Mouse (Mus musculus) thymus, adult 2 months (tissue): ENCODE results near the gene Manea. TPM values are rescaled to one million over a fixed set of nuclear protein-coding genes. Genes with fewer than 3 reads are reported as not detected.
"Not testable (repeated sequence)": the region's sequence is repeated elsewhere in the genome, so short reads cannot be mapped to it uniquely, and the experiment has no call there.

Experiments used
- DNase-seq: peaks from one replicate; pipeline ENCODE4 v3.0.0; 2021
- H3K27ac ChIP-seq: fragments of 200-500 bp; 2 replicates; pipeline ENCODE4 v1.5.1; 2012; ENCODE audit warnings: low read length, control low read depth; ENCODE audit not compliant: control insufficient read depth, insufficient read depth
- H3K27me3 ChIP-seq: fragments of 200-500 bp; 2 replicates; pipeline ENCODE4 v1.6.1; 2012; ENCODE audit warnings: mild to moderate bottlenecking, low read length, moderate library complexity, mixed read lengths; ENCODE audit not compliant: control insufficient read depth, insufficient read depth
- H3K36me3 ChIP-seq: fragments of 200-500 bp; 2 replicates; pipeline ENCODE4 v1.6.1; 2012; ENCODE audit warnings: mild to moderate bottlenecking, low read length, moderate library complexity; ENCODE audit not compliant: control insufficient read depth, insufficient read depth
- H3K4me1 ChIP-seq: fragments of 200-500 bp; replicated peaks from 2 replicates; pipeline ENCODE4 v1.6.1; 2012; ENCODE audit warnings: low read length; ENCODE audit not compliant: control insufficient read depth, insufficient read depth
- H3K4me3 ChIP-seq: fragments of 200-500 bp; 2 replicates; pipeline ENCODE4 v1.5.1; 2012; ENCODE audit warnings: mild to moderate bottlenecking, low read length, control low read depth, moderate library complexity; ENCODE audit not compliant: control insufficient read depth, insufficient read depth
- CTCF ChIP-seq: fragments of 200-500 bp; IDR thresholded peaks from 2 replicates; pipeline ENCODE4 v1.5.1; 2012; ENCODE audit warnings: mild to moderate bottlenecking, control low read depth, low read length, moderate library complexity, borderline replicate concordance; ENCODE audit not compliant: control insufficient read depth, poor library complexity, insufficient read depth; ENCODE audit errors: extremely low read depth
- POLR2A ChIP-seq: fragments of 200-500 bp; IDR thresholded peaks from 2 replicates; pipeline ENCODE4 v1.6.1; 2012; ENCODE audit warnings: mild to moderate bottlenecking, low read length, control low read depth, moderate library complexity; ENCODE audit not compliant: control insufficient read depth, poor library complexity, insufficient read depth; ENCODE audit errors: extremely low read depth
- WGBS: fragments of 180-500 bp; shearing (Covaris S2); methylation state at CpG from one replicate; pipeline ENCODE4 v1.1.7; 2018; 5-methylcytosine and 5-hydroxymethylcytosine counted together
- polyA plus RNA-seq: library from polyadenylated mRNA; depleted of rRNA; stranded (reverse); fragments of >200 nt; gene quantifications from 2 replicates; pipeline ENCODE4 v1.2.3, GENCODE M21; 2012

Manea gene
- polyA plus RNA-seq, 1 experiment: 11.3 TPM

- TF ChIP-seq POLR2A: no peak
- no peak for TF ChIP-seq CTCF
- Histone ChIP-seq H3K4me3 (no peak overlapping the region), H3K27me3 (no peaks in the 10 kb centered on the region), H3K36me3 (no peaks in the 10 kb centered on the region), H3K4me1 (no peaks in the 10 kb centered on the region; the same call in 1 of the 2 replicates), H3K27ac (no peak overlapping the region)
- DNase-seq: no peak
Measured at GRCm38 (mm10) chr4:26342346-26342745, 4.3 kb downstream of the Manea start.

GRCm38 (mm10) chr4:26338604-26339003 is 8.1 kb downstream of the Manea start:
- TF ChIP-seq POLR2A (no peak), CTCF (no peak)
- WGBS: 86% methylated on average over 5 of the region's 5 CpGs
- DNase-seq: no peak
- Histone ChIP-seq H3K4me3 (no peak overlapping the region), H3K36me3 (no peaks in the 10 kb centered on the region), H3K4me1 (no peaks in the 10 kb centered on the region; the same call in 1 of the 2 replicates), H3K27me3 (no peaks in the 10 kb centered on the region), H3K27ac (no peak overlapping the region)

GRCm38 (mm10) chr4:26336563-26336962 is 10.1 kb downstream of the Manea start:
- Histone ChIP-seq H3K27me3 (no peaks in the 10 kb centered on the region), H3K4me3 (no peak overlapping the region), H3K4me1 (no peaks in the 10 kb centered on the region), H3K27ac (no peak overlapping the region), H3K36me3 (no peaks in the 10 kb centered on the region)
- no peak for DNase-seq
- TF ChIP-seq CTCF (no peak), POLR2A (no peak)
- 98% methylated on average over 5 of the region's 5 CpGs for WGBS

- not testable (repeated sequence) for H3K27ac ChIP-seq, H3K4me1 ChIP-seq, H3K36me3 ChIP-seq, H3K4me3 ChIP-seq, DNase-seq, H3K27me3 ChIP-seq
- 97% methylated on average over 1 of the region's 1 CpGs for WGBS
Measured at GRCm38 (mm10) chr4:26304731-26305130, 42.0 kb downstream of the Manea start.

GRCm38 (mm10) chr4:26277112-26277716 is 69.5 kb downstream of the Manea start:
- H3K27ac ChIP-seq: no peak overlapping the region
- H3K36me3 ChIP-seq: no peaks in the 10 kb centered on the region
- TF ChIP-seq CTCF: no peak
- no peak for TF ChIP-seq POLR2A
- 36% methylated on average over 1 of the region's 1 CpGs for WGBS
- no peaks in the 10 kb centered on the region for H3K27me3 ChIP-seq
- no peaks in the 10 kb centered on the region for H3K4me1 ChIP-seq
- H3K4me3 ChIP-seq: no peak overlapping the region
- no peak for DNase-seq

- Histone ChIP-seq H3K27me3 (no peaks in the 10 kb centered on the region), H3K36me3 (no peaks in the 10 kb centered on the region), H3K4me1 (no peaks in the 10 kb centered on the region), H3K4me3 (no peak overlapping the region), H3K27ac (no peak overlapping the region)
- no peak for TF ChIP-seq POLR2A
- TF ChIP-seq CTCF: no peak
- no peak for DNase-seq
Measured at GRCm38 (mm10) chr4:26276264-26276663, 70.4 kb downstream of the Manea start.

- 91% methylated on average over 2 of the region's 2 CpGs for WGBS
- no peaks in the 10 kb centered on the region for H3K4me1 ChIP-seq
- no peaks in the 10 kb centered on the region for H3K27me3 ChIP-seq
- DNase-seq: no peak
- no peaks in the 10 kb centered on the region for H3K36me3 ChIP-seq
- no peak overlapping the region for H3K27ac ChIP-seq
- H3K4me3 ChIP-seq: no peak overlapping the region
- TF ChIP-seq CTCF (no peak), POLR2A (no peak)
Measured at GRCm38 (mm10) chr4:26275769-26276168, 70.9 kb downstream of the Manea start.
